Mouse (Mus musculus): ENCODE results near the gene Macrod2. TPM values are rescaled to one million over a fixed set of nuclear protein-coding genes. Genes with fewer than 3 reads are reported as not detected.

The Macrod2 gene
- polyA plus RNA-seq, 1 experiment from 2014 or later = 47.6 TPM

GRCm38 (mm10) chr2:142401359-142401758 lies 2006.2 kb downstream of the Macrod2 start:
- H3K36me3 ChIP-seq (ENCODE audit: control insufficient read depth, insufficient read depth, low read length) = no peaks in the 10 kb centered on the region
- 90% methylated on average over 3 of the region's 3 CpGs for WGBS
- ATAC-seq (replicated peaks; ENCODE audit: low FRiP score) (no peak), DNase-seq (ENCODE audit: low spot score) (no peak)
- no peaks in the 10 kb centered on the region for H3K4me1 ChIP-seq (replicated peaks; ENCODE audit: control insufficient read depth, insufficient read depth, low read length)
- no peaks in the 10 kb centered on the region for H3K27me3 ChIP-seq (ENCODE audit: control insufficient read depth, insufficient read depth, low read length)
- no peak overlapping the region for H3K4me3 ChIP-seq (ENCODE audit: low read depth, low read length)
- H3K9me3 ChIP-seq (ENCODE audit: control insufficient read depth, low read length) = no peaks in the 10 kb centered on the region
- H3K9ac ChIP-seq (ENCODE audit: low read length) = no peak overlapping the region
- no peak overlapping the region for H3K27ac ChIP-seq (ENCODE audit: low read depth, low read length)
- H3K4me2 ChIP-seq (ENCODE audit: low read depth, low read length, severe bottlenecking) = no peak overlapping the region

DNA sequence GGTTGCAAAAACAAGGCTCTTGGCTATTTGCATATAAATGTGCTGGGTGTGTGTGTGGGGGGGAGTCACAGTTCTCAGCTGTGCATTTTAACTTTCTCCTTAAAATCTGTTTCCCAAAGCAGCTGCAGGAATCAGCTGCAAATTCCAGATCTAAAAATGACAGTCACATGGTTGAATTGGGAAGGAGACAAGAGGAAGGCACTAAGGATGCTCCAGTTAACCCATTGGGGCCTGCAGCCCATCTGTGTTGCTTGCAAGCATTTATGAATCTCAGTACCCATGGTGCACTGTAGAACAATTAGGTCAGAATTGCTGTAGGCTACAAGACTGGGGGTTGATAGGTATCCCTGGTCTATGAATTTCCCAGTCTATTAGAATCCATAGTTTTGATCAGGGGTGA lies 2008.3 kb downstream of the Macrod2 start:
- ATAC-seq (replicated peaks; ENCODE audit: low FRiP score) (no peak), DNase-seq (ENCODE audit: low spot score) (no peak)
- no peaks in the 10 kb centered on the region for H3K27me3 ChIP-seq (ENCODE audit: control insufficient read depth, insufficient read depth, low read length)
- H3K9ac ChIP-seq (ENCODE audit: low read length) = no peak overlapping the region
- H3K36me3 ChIP-seq (ENCODE audit: control insufficient read depth, insufficient read depth, low read length) = no peaks in the 10 kb centered on the region
- no peak overlapping the region for H3K4me3 ChIP-seq (ENCODE audit: low read depth, low read length)
- no peaks in the 10 kb centered on the region for H3K9me3 ChIP-seq (ENCODE audit: control insufficient read depth, low read length)
- no peak overlapping the region for H3K4me2 ChIP-seq (ENCODE audit: low read depth, low read length, severe bottlenecking)
- H3K27ac ChIP-seq (ENCODE audit: low read depth, low read length) = no peak overlapping the region
- H3K4me1 ChIP-seq (replicated peaks; ENCODE audit: control insufficient read depth, insufficient read depth, low read length) = no peaks in the 10 kb centered on the region

- Histone ChIP-seq H3K4me2 (ENCODE audit: low read depth, low read length, severe bottlenecking) (no peak overlapping the region), H3K27me3 (ENCODE audit: control insufficient read depth, insufficient read depth, low read length) (no peaks in the 10 kb centered on the region), H3K9ac (ENCODE audit: low read length) (no peak overlapping the region), H3K9me3 (ENCODE audit: control insufficient read depth, low read length) (no peaks in the 10 kb centered on the region), H3K27ac (ENCODE audit: low read depth, low read length) (no peak overlapping the region), H3K4me3 (ENCODE audit: low read depth, low read length) (no peak overlapping the region), H3K4me1 (replicated peaks; ENCODE audit: control insufficient read depth, insufficient read depth, low read length) (no peaks in the 10 kb centered on the region), H3K36me3 (ENCODE audit: control insufficient read depth, insufficient read depth, low read length) (no peaks in the 10 kb centered on the region)
- no peak for DNase-seq (ENCODE audit: low spot score)
- 69% methylated on average over 6 of the region's 6 CpGs for WGBS
- ATAC-seq (replicated peaks; ENCODE audit: low FRiP score) = no peak; the same call in 1 of the 2 replicates
Observed at GRCm38 (mm10) chr2:142404321-142404720, 2009.2 kb downstream of the Macrod2 start.

DNA sequence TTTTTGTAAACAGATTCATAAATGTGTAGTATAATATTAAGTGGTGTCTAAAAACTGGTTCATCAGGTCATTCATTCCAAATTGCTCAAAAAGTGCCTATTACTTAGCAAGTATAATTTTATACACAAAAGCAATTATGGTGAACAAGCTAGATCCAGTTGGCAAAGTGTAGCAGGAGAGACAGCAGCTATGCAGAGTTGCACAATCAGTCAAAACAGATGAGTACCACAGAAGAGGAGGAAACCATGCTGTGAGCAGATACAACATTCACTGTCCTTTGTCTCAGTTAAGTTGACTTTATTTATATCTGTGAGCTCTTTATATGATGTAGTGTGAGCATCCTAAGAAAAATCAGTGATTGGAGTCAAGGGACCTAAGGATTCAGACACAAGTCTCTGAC lies 2012.2 kb downstream of the Macrod2 start:
- ATAC-seq (replicated peaks; ENCODE audit: low FRiP score) = no peak
- no peak overlapping the region for H3K4me3 ChIP-seq (ENCODE audit: low read depth, low read length)
- no peaks in the 10 kb centered on the region for H3K9me3 ChIP-seq (ENCODE audit: control insufficient read depth, low read length)
- no peak overlapping the region for H3K9ac ChIP-seq (ENCODE audit: low read length)
- no peak for DNase-seq (ENCODE audit: low spot score)
- H3K4me1 ChIP-seq (replicated peaks; ENCODE audit: control insufficient read depth, insufficient read depth, low read length) = no peaks in the 10 kb centered on the region
- no peak overlapping the region for H3K4me2 ChIP-seq (ENCODE audit: low read depth, low read length, severe bottlenecking)
- H3K36me3 ChIP-seq (ENCODE audit: control insufficient read depth, insufficient read depth, low read length) = no peaks in the 10 kb centered on the region
- H3K27me3 ChIP-seq (ENCODE audit: control insufficient read depth, insufficient read depth, low read length) = no peaks in the 10 kb centered on the region
- H3K27ac ChIP-seq (ENCODE audit: low read depth, low read length) = no peak overlapping the region

DNA sequence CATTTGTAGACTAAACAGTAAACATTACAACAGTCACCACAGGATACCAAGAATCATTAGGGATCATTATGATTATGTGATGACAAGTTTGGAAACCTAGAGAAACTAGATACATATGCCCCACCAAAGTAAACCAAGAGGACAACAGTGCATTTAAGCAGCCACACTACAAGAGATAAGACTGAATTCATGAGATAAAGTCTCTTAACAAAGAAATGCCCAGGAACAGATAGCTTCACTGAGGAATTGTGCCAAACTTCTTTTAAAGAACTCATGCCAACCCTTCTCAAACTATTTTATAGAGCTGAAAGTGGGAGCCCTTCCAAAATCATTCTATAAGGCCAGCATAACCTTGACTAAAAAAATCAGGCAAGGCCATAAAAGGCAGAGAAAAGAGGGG lies 2015.0 kb downstream of the Macrod2 start:
- DNase-seq (ENCODE audit: low spot score) (no peak), ATAC-seq (replicated peaks; ENCODE audit: low FRiP score) (no peak)
- Histone ChIP-seq H3K27me3 (ENCODE audit: control insufficient read depth, insufficient read depth, low read length) (no peaks in the 10 kb centered on the region), H3K9ac (ENCODE audit: low read length) (no peak overlapping the region), H3K9me3 (ENCODE audit: control insufficient read depth, low read length) (no peaks in the 10 kb centered on the region), H3K4me2 (ENCODE audit: low read depth, low read length, severe bottlenecking) (no peak overlapping the region), H3K27ac (ENCODE audit: low read depth, low read length) (no peak overlapping the region), H3K4me1 (replicated peaks; ENCODE audit: control insufficient read depth, insufficient read depth, low read length) (no peaks in the 10 kb centered on the region), H3K4me3 (ENCODE audit: low read depth, low read length) (no peak overlapping the region), H3K36me3 (ENCODE audit: control insufficient read depth, insufficient read depth, low read length) (no peaks in the 10 kb centered on the region)

GRCm38 (mm10) chr2:142433126-142433525 lies 2038.0 kb downstream of the Macrod2 start:
- DNase-seq (ENCODE audit: low spot score) = no peak

DNA sequence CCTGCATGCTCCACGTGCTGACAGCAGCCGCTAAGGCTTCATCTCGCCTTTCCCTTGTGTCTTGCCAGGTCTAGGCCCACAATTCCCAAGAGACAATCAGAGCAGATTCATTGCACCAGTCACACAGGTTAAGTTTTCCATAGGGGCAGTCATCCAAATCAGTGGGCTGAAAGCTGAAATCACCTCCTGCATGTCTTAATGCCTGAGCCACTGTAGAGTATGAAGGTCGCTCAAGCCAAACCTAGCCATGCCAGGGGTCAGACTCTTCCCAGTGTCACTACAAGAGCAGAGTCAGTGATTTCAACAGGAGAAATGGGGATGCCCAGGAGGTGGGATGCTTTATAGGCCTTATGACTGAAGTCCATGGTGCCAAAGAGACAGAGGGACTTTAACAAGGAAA lies 2039.6 kb downstream of the Macrod2 start:
- ATAC-seq (replicated peaks; ENCODE audit: low FRiP score) (no peak), DNase-seq (ENCODE audit: low spot score) (no peak)
- H3K27ac ChIP-seq (ENCODE audit: low read depth, low read length) = no peak overlapping the region
- H3K36me3 ChIP-seq (ENCODE audit: control insufficient read depth, insufficient read depth, low read length) = no peaks in the 10 kb centered on the region
- no peaks in the 10 kb centered on the region; the same call in 1 of the 2 replicates for H3K4me1 ChIP-seq (replicated peaks; ENCODE audit: control insufficient read depth, insufficient read depth, low read length)
- no peak overlapping the region for H3K4me2 ChIP-seq (ENCODE audit: low read depth, low read length, severe bottlenecking)
- H3K27me3 ChIP-seq (ENCODE audit: control insufficient read depth, insufficient read depth, low read length) = no peaks in the 10 kb centered on the region
- H3K4me3 ChIP-seq (ENCODE audit: low read depth, low read length) = no peak overlapping the region
- WGBS = 92% methylated on average over 4 of the region's 4 CpGs
- no peak overlapping the region for H3K9ac ChIP-seq (ENCODE audit: low read length)
- H3K9me3 ChIP-seq (ENCODE audit: control insufficient read depth, low read length) = no peaks in the 10 kb centered on the region

More at GRCm38 (mm10) chr2:142433126-142433525, 2038.0 kb downstream of the Macrod2 start:
- H3K9ac ChIP-seq (ENCODE audit: low read length) = no peak overlapping the region
- no peak overlapping the region for H3K27ac ChIP-seq (ENCODE audit: low read depth, low read length)
- WGBS = 56% methylated on average over 7 of the region's 7 CpGs
- H3K4me2 ChIP-seq (ENCODE audit: low read depth, low read length, severe bottlenecking) = no peak overlapping the region
- no peaks in the 10 kb centered on the region for H3K27me3 ChIP-seq (ENCODE audit: control insufficient read depth, insufficient read depth, low read length)
- H3K4me1 ChIP-seq (replicated peaks; ENCODE audit: control insufficient read depth, insufficient read depth, low read length) = no peaks in the 10 kb centered on the region; the same call in 1 of the 2 replicates
- H3K36me3 ChIP-seq (ENCODE audit: control insufficient read depth, insufficient read depth, low read length) = no peaks in the 10 kb centered on the region
- no peak for ATAC-seq (replicated peaks; ENCODE audit: low FRiP score)
- no peak overlapping the region for H3K4me3 ChIP-seq (ENCODE audit: low read depth, low read length)
- no peaks in the 10 kb centered on the region for H3K9me3 ChIP-seq (ENCODE audit: control insufficient read depth, low read length)

GRCm38 (mm10) chr2:142437606-142438461 lies 2042.7 kb downstream of the Macrod2 start:
- no peak overlapping the region for H3K27ac ChIP-seq (ENCODE audit: low read depth, low read length)

More at GRCm38 (mm10) chr2:142437606-142438461, 2042.7 kb downstream of the Macrod2 start:
- no peaks in the 10 kb centered on the region; the same call in 1 of the 2 replicates for H3K4me1 ChIP-seq (replicated peaks; ENCODE audit: control insufficient read depth, insufficient read depth, low read length)
- WGBS = 50% methylated on average over 6 of the region's 6 CpGs
- no peak overlapping the region for H3K4me3 ChIP-seq (ENCODE audit: low read depth, low read length)
- H3K36me3 ChIP-seq (ENCODE audit: control insufficient read depth, insufficient read depth, low read length) = no peaks in the 10 kb centered on the region
- H3K9me3 ChIP-seq (ENCODE audit: control insufficient read depth, low read length) = no peaks in the 10 kb centered on the region
- no peaks in the 10 kb centered on the region for H3K27me3 ChIP-seq (ENCODE audit: control insufficient read depth, insufficient read depth, low read length)
- DNase-seq (ENCODE audit: low spot score) (no peak), ATAC-seq (replicated peaks; ENCODE audit: low FRiP score) (peak; percentile 36)
- H3K4me2 ChIP-seq (ENCODE audit: low read depth, low read length, severe bottlenecking) = no peak overlapping the region
- H3K9ac ChIP-seq (ENCODE audit: low read length) = no peak overlapping the region
